Mouse (Mus musculus): ENCODE data around the gene Usp2. TPM values are rescaled to one million over a fixed set of nuclear protein-coding genes. Genes with fewer than 3 reads are reported as not detected.

Usp2 gene
- polyA plus RNA-seq, 1 experiment from 2014 or later, result 48.5 TPM

DNA sequence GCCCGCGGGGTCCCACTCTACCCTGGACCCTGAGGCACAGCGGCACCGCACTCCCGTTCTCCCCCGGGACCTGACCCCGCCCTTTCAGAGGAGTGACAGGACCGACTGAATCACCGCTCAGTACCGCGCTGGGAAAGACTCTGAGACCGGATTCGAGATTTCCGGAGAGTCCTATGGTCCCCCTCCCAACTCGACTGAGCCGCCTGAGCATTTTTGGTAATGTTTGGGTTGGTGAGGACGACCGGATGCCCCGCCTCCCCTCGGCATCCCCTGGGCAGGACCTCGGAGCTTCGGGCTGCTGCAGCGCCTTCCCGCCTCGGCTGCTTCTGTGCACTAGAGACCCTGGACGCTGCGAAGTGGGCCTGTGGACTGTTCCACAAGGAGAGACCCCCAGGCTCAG lies 63.2 kb downstream of the Usp2 start:
- Histone ChIP-seq H3K36me3 (no peaks in the 10 kb centered on the region), H3K27ac (replicated peaks) (peak overlapping the region; percentile 97), H3K4me3 (peak overlapping the region; percentile 50), H3K9me3 (no peaks in the 10 kb centered on the region), H3K27me3 (replicated peaks) (no peaks in the 10 kb centered on the region), H3K4me2 (peak overlapping the region; percentile 78), H3K4me1 (peaks cover 71% of the 10 kb centered on the region), H3K9ac (peak overlapping the region; percentile 81)
- ATAC-seq (ENCODE audit: extremely low read depth, insufficient number of reproducible peaks, low FRiP score, low TSS enrichment), result no peak; the same call in 1 of the 2 replicates
- WGBS, result under 1% methylated on average over 27 of the region's 27 CpGs

DNA sequence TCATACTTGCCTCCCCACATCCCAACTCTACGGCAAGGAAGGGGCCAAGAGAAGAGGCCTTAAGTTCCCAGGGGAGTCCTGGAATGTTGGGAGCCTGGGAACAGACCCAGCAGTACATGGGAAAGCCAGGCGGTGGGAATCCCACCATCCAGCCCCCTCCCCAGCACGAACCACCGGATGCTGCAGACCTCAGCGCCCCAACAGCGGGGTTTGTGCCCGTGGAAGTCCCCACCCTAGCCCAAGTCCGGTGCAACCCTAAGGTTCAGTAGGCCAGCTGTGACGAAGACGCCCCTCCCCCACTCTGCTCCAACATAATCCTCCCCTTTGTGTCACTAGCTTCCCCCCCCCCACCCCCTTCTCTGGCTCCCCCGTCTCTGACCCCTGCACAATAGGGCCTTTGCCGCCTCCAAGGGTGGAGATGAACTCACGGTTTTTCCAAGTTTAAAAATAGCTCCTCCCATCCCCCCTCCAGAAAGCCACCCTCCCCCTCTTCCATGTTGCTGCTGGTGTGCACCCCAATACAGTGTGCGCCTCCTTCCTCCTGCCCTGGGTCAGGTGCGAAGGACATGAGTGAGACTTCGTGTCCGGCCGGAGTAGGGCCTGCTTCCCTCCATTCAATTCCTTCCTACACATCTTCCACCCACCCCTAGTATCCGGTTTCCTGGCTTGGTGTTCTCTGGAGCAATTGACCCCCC lies 63.9 kb downstream of the Usp2 start:
- ATAC-seq (ENCODE audit: extremely low read depth, insufficient number of reproducible peaks, low FRiP score, low TSS enrichment), result no peak
- Histone ChIP-seq H3K9me3 (no peaks in the 10 kb centered on the region), H3K27me3 (replicated peaks) (no peaks in the 10 kb centered on the region), H3K9ac (peak overlapping the region; percentile 81), H3K4me2 (peak overlapping the region; percentile 78), H3K27ac (replicated peaks) (peak overlapping the region; percentile 97), H3K4me1 (peaks cover 71% of the 10 kb centered on the region), H3K4me3 (peak overlapping the region; percentile 50), H3K36me3 (no peaks in the 10 kb centered on the region)
- WGBS, result 17% methylated on average over 19 of the region's 19 CpGs

GRCm38 (mm10) chr9:44131276-44131590 lies 64.4 kb downstream of the Usp2 start:
- peak overlapping the region; percentile 97 for H3K27ac ChIP-seq (replicated peaks)
- no peak for ATAC-seq (ENCODE audit: extremely low read depth, insufficient number of reproducible peaks, low FRiP score, low TSS enrichment)
- no peaks in the 10 kb centered on the region for H3K9me3 ChIP-seq
- WGBS, result 49% methylated on average over 7 of the region's 7 CpGs
- no peaks in the 10 kb centered on the region for H3K27me3 ChIP-seq (replicated peaks)
- peak overlapping the region; percentile 78 for H3K4me2 ChIP-seq
- H3K4me1 ChIP-seq, result peaks cover 72% of the 10 kb centered on the region
- no peak overlapping the region for H3K4me3 ChIP-seq
- H3K36me3 ChIP-seq, result 0 out of 2 replicates have a peak, but pooled peaks cover under 1% of the 10 kb centered on the region
- peak overlapping the region; percentile 50; the same call in 1 of the 2 replicates for H3K9ac ChIP-seq

DNA sequence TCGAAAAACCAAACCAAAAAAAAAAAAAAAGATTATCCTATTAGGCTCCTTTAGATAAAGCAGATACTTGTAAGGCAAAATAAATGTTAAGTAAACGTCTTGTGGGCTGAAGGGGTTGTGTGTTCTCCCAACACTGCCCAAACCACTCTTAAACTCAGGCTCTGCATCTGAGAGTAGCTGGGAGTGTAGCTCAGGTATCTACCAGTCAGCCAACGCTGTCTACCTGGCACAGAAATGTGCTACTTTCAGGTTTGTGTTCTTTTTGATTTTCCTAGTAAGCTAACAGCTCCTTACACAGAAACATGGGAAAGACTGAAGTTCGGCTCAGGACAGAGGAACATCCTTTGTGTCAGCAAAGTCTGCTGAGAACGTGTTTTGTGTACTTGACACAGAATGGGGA lies 65.4 kb downstream of the Usp2 start:
- ATAC-seq (ENCODE audit: extremely low read depth, insufficient number of reproducible peaks, low FRiP score, low TSS enrichment), result no peak
- H3K4me1 ChIP-seq, result peaks cover 75% of the 10 kb centered on the region
- WGBS, result 63% methylated on average over 5 of the region's 5 CpGs

GRCm38 (mm10) chr9:44133287-44133686 lies 66.5 kb downstream of the Usp2 start:
- H3K4me2 ChIP-seq, result peak overlapping the region; percentile 89
- no peaks in the 10 kb centered on the region for H3K9me3 ChIP-seq
- H3K36me3 ChIP-seq, result peaks cover 21% of the 10 kb centered on the region
- ATAC-seq (ENCODE audit: extremely low read depth, insufficient number of reproducible peaks, low FRiP score, low TSS enrichment), result no peak
- H3K27me3 ChIP-seq (replicated peaks), result no peaks in the 10 kb centered on the region
- peak overlapping the region; percentile 97 for H3K27ac ChIP-seq (replicated peaks)
- H3K9ac ChIP-seq, result peak overlapping the region; percentile 98
- peak overlapping the region; percentile 94 for H3K4me3 ChIP-seq
- H3K4me1 ChIP-seq, result peaks cover 80% of the 10 kb centered on the region
- WGBS, result 13% methylated on average over 2 of the region's 2 CpGs

More for the DNA sequence above, 65.4 kb downstream of the Usp2 start:
- Histone ChIP-seq H3K9ac (peak overlapping the region; percentile 52; the same call in 1 of the 2 replicates), H3K4me3 (no peak overlapping the region), H3K27ac (replicated peaks) (peak overlapping the region; percentile 97), H3K27me3 (replicated peaks) (no peaks in the 10 kb centered on the region), H3K9me3 (no peaks in the 10 kb centered on the region), H3K36me3 (peaks cover 10% of the 10 kb centered on the region), H3K4me2 (peak overlapping the region; percentile 89; the same call in 1 of the 2 replicates)

- Histone ChIP-seq H3K4me1 (peaks cover 83% of the 10 kb centered on the region), H3K9ac (peak within 1 kb of the TSS; percentile 98), H3K27ac (replicated peaks) (peak within 1 kb of the TSS; percentile 97), H3K4me2 (peak within 1 kb of the TSS; percentile 89), H3K27me3 (replicated peaks) (no peaks in the 10 kb centered on the region), H3K36me3 (peaks cover 31% of the 10 kb centered on the region), H3K4me3 (peak within 1 kb of the TSS; percentile 94), H3K9me3 (no peaks in the 10 kb centered on the region)
- ATAC-seq (ENCODE audit: extremely low read depth, insufficient number of reproducible peaks, low FRiP score, low TSS enrichment), result peak; percentile 29; the same call in 1 of the 2 replicates
- under 1% methylated on average over 54 of the region's 55 CpGs for WGBS
Observed at GRCm38 (mm10) chr9:44134101-44134850, 67.5 kb downstream of the Usp2 start, which contains the start of gene Mcam. Gene Mcam (plus strand): TSS chr9:44134469.

DNA sequence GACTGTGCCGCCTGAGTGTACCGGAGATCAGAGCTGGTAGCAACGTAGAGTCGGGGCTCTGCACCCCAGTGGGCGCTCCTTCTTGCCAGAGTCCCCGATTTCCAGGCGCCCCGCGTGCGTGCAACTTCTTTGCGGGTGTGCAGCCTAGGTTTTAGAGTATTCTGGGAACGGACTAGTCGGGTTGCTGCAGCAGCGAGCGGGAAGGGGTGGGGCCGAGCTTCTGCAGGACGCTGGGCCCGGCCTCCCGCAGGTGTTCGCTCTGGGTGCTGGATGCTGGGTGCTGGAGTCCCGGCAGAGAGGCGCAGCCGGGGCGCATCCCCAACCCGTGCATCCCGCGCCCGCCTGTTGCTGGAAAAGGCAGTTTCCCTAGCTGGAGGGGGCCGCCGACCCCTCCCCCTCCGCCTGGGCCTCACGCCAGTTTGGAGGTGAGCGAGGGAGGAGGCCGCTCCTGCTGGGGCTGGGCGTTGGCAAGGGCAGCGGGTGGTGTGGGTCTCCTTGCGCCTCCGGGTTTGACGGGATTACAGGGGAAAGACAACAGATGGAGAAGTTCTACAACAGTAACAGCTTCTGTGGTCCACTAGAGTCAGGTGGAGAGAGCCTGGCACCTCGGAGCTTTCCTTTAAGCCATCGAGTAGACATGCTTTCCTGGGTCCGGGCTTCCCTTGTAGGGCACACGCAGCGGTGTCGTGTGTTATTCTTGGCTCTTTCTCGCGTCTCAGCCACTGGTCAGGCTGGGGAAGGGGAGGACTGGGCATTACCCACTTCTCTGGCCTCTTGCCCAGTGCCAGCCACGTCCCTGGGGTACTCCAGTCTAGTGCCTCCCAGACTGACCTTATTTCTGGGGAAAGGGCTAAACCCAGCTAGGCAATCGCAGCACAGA lies 68.3 kb downstream of the Usp2 start:
- H3K36me3 ChIP-seq, result peaks cover 39% of the 10 kb centered on the region
- no peaks in the 10 kb centered on the region for H3K27me3 ChIP-seq (replicated peaks)
- H3K4me3 ChIP-seq, result peak overlapping the region; percentile 94
- peak overlapping the region; percentile 98 for H3K9ac ChIP-seq
- H3K4me1 ChIP-seq, result peaks cover 79% of the 10 kb centered on the region
- H3K9me3 ChIP-seq, result no peaks in the 10 kb centered on the region
- WGBS, result 1% methylated on average over 49 of the region's 49 CpGs
- peak overlapping the region; percentile 89 for H3K4me2 ChIP-seq
- peak overlapping the region; percentile 97 for H3K27ac ChIP-seq (replicated peaks)
- peak; percentile 35; the same call in 1 of the 2 replicates for ATAC-seq (ENCODE audit: extremely low read depth, insufficient number of reproducible peaks, low FRiP score, low TSS enrichment)

DNA sequence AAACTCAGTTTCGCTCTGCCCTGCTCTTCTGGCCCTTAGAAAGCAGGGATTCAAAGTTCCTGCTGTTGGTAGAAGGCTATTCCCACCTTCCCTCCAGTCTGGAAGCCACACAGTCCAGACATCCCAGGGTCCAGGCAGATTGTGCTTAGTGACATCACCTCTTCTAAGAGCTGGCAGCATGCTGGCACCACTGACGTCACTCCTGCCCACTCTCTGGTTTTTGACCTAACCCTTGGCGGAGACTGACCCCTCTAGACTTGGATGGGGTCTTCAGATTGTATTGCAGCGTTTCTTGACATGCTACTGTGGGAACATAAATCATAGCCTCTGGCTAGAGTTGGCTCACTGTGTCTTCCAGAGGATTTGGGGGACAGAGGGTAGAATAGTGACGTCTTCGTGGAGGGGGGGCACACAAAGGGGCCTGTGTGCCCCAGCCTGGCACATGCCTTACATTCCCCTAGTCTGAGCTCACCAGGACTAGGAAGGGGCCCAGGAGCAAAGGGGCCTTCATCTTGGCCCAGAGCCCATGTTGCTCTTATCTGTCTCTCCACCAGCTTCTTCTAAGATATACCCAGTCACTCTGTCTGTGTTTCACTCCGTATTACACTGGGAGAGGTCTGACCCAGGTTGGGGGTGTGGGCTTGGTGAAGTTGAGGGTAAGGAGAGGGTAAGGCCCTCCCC lies 69.0 kb downstream of the Usp2 start:
- Histone ChIP-seq H3K9me3 (no peaks in the 10 kb centered on the region), H3K9ac (peak overlapping the region; percentile 98), H3K27ac (replicated peaks) (peak overlapping the region; percentile 97), H3K36me3 (peaks cover 46% of the 10 kb centered on the region), H3K4me2 (peak overlapping the region; percentile 89), H3K27me3 (replicated peaks) (no peaks in the 10 kb centered on the region), H3K4me1 (peaks cover 76% of the 10 kb centered on the region), H3K4me3 (peak overlapping the region; percentile 94)
- WGBS, result 9% methylated on average over 7 of the region's 7 CpGs
- no peak for ATAC-seq (ENCODE audit: extremely low read depth, insufficient number of reproducible peaks, low FRiP score, low TSS enrichment)

GRCm38 (mm10) chr9:44137846-44138245 lies 71.0 kb downstream of the Usp2 start:
- Histone ChIP-seq H3K4me3 (no peak overlapping the region), H3K36me3 (peaks cover 66% of the 10 kb centered on the region), H3K27me3 (replicated peaks) (no peaks in the 10 kb centered on the region), H3K27ac (replicated peaks) (no peak overlapping the region), H3K4me2 (no peak overlapping the region), H3K9ac (no peak overlapping the region), H3K4me1 (peaks cover 56% of the 10 kb centered on the region), H3K9me3 (no peaks in the 10 kb centered on the region)
- ATAC-seq (ENCODE audit: extremely low read depth, insufficient number of reproducible peaks, low FRiP score, low TSS enrichment), result no peak
- WGBS, result 46% methylated on average over 4 of the region's 4 CpGs

- H3K9ac ChIP-seq, result no peak overlapping the region
- no peak overlapping the region for H3K27ac ChIP-seq (replicated peaks)
- H3K9me3 ChIP-seq, result no peaks in the 10 kb centered on the region
- ATAC-seq (ENCODE audit: extremely low read depth, insufficient number of reproducible peaks, low FRiP score, low TSS enrichment), result no peak
- peaks cover 94% of the 10 kb centered on the region for H3K36me3 ChIP-seq
- WGBS, result 67% methylated on average over 5 of the region's 5 CpGs
- no peak overlapping the region for H3K4me3 ChIP-seq
- no peak overlapping the region for H3K4me2 ChIP-seq
- no peaks in the 10 kb centered on the region for H3K27me3 ChIP-seq (replicated peaks)
- peaks cover 46% of the 10 kb centered on the region for H3K4me1 ChIP-seq
Observed at GRCm38 (mm10) chr9:44141951-44142350, 75.1 kb downstream of the Usp2 start.
